Mouse (Mus musculus): ENCODE measurements at regions not wholly inside any gene's neighbourhood (a gene's known extent, or its start where the extent isn't known, plus 50 kb on each side); places are given as distances from the start of the nearest gene placed in this dataset.

DNA sequence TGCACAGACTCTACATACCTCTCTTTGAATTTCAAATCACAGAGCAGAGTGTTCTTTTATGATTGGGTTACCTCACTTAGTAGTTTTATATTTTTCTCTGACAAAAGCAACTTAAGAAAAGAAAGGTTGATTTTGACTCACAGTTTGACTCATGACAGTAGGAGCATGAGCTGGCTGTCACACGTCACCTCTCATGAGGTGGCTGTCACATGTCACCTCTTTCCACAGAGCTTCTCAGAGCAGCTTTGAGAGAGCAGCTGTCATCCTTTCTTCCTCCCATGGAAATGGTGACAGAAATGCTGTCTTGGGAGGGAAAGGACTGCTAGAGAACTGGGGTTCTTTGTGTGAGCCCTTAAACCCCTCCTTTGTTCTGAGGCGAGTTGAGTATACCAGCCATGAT is 133.4 kb downstream of the Gm5447 start:
- H3K4me1 ChIP-seq = no peaks in the 10 kb centered on the region
- H3K4me3 ChIP-seq = no peak overlapping the region
- DNase-seq (ENCODE audit: low spot score) = no peak
- no peaks in the 10 kb centered on the region for H3K9me3 ChIP-seq (replicated peaks)
- H3K27me3 ChIP-seq (ENCODE audit: low read depth, poor library complexity, severe bottlenecking) = no peaks in the 10 kb centered on the region
- WGBS = 78% methylated on average over 2 of the region's 2 CpGs
- no peak overlapping the region for H3K27ac ChIP-seq
- no peaks in the 10 kb centered on the region for H3K36me3 ChIP-seq

GRCm38 (mm10) chr13:31109231-31109630 is 135.2 kb downstream of the Gm5447 start:
- WGBS = 88% methylated on average over 2 of the region's 2 CpGs
- H3K4me1 ChIP-seq = no peaks in the 10 kb centered on the region

GRCm38 (mm10) chr13:31122689-31123088 is 148.7 kb downstream of the Gm5447 start:
- H3K27me3 ChIP-seq (ENCODE audit: low read depth, poor library complexity, severe bottlenecking) = no peaks in the 10 kb centered on the region
- H3K4me1 ChIP-seq = no peaks in the 10 kb centered on the region
- no peak overlapping the region for H3K4me3 ChIP-seq
- DNase-seq (ENCODE audit: low spot score) = no peak
- WGBS = 79% methylated on average over 2 of the region's 2 CpGs
- no peak overlapping the region for H3K27ac ChIP-seq
- no peaks in the 10 kb centered on the region for H3K9me3 ChIP-seq (replicated peaks)
- no peaks in the 10 kb centered on the region for H3K36me3 ChIP-seq

More at GRCm38 (mm10) chr13:31109231-31109630, 135.2 kb downstream of the Gm5447 start:
- no peak overlapping the region for H3K27ac ChIP-seq
- H3K27me3 ChIP-seq (ENCODE audit: low read depth, poor library complexity, severe bottlenecking) = no peaks in the 10 kb centered on the region
- H3K9me3 ChIP-seq (replicated peaks) = no peaks in the 10 kb centered on the region
- no peak overlapping the region for H3K4me3 ChIP-seq
- no peak for DNase-seq (ENCODE audit: low spot score)
- no peaks in the 10 kb centered on the region for H3K36me3 ChIP-seq

- Histone ChIP-seq H3K4me1 (no peaks in the 10 kb centered on the region), H3K9me3 (replicated peaks) (no peaks in the 10 kb centered on the region), H3K4me3 (no peak overlapping the region), H3K36me3 (no peaks in the 10 kb centered on the region), H3K27ac (no peak overlapping the region), H3K27me3 (ENCODE audit: low read depth, poor library complexity, severe bottlenecking) (no peaks in the 10 kb centered on the region)
- DNase-seq (ENCODE audit: low spot score) = no peak
- WGBS = 49% methylated on average over 4 of the region's 4 CpGs
Observed at GRCm38 (mm10) chr13:31124547-31125216, 150.7 kb downstream of the Gm5447 start.

DNA sequence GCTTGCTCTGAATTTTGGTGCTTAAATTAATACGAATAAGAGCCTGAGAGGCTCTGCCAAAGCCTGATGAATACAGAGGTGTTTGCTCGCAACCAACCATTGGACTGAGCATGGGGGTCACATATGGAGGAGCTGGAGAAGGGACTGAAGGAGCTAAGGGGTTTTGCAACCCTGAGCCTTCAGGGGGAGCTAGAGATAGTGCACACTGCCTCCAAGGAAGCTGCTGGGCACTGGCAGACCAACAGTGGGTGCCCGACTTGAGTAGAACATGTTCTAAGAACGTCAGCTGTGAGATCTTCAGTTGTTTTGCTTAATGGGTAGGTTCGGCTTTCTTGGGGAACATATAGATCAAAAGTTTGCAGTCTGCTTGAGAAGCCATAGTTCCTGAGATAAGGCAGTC is 158.5 kb downstream of the Gm5447 start:
- 89% methylated on average over 5 of the region's 5 CpGs for WGBS
- Histone ChIP-seq H3K27me3 (ENCODE audit: low read depth, poor library complexity, severe bottlenecking) (no peaks in the 10 kb centered on the region), H3K4me1 (no peaks in the 10 kb centered on the region), H3K4me3 (no peak overlapping the region), H3K9me3 (replicated peaks) (no peaks in the 10 kb centered on the region), H3K36me3 (no peaks in the 10 kb centered on the region), H3K27ac (no peak overlapping the region)
- no peak for DNase-seq (ENCODE audit: low spot score)

GRCm38 (mm10) chr13:31139686-31140085 is 165.7 kb downstream of the Gm5447 start:
- Histone ChIP-seq H3K27ac (no peak overlapping the region), H3K27me3 (ENCODE audit: low read depth, poor library complexity, severe bottlenecking) (no peaks in the 10 kb centered on the region), H3K4me1 (no peaks in the 10 kb centered on the region), H3K9me3 (replicated peaks) (no peaks in the 10 kb centered on the region), H3K4me3 (no peak overlapping the region), H3K36me3 (no peaks in the 10 kb centered on the region)
- DNase-seq (ENCODE audit: low spot score) = no peak
- 80% methylated on average over 3 of the region's 3 CpGs for WGBS

GRCm38 (mm10) chr13:31147323-31147722 is 173.3 kb downstream of the Gm5447 start:
- H3K4me1 ChIP-seq = no peaks in the 10 kb centered on the region
- H3K27ac ChIP-seq = no peak overlapping the region
- H3K9me3 ChIP-seq (replicated peaks) = no peaks in the 10 kb centered on the region
- no peak for DNase-seq (ENCODE audit: low spot score)
- 81% methylated on average over 1 of the region's 1 CpGs for WGBS
- H3K4me3 ChIP-seq = no peak overlapping the region
- H3K36me3 ChIP-seq = no peaks in the 10 kb centered on the region
- H3K27me3 ChIP-seq (ENCODE audit: low read depth, poor library complexity, severe bottlenecking) = no peaks in the 10 kb centered on the region

DNA sequence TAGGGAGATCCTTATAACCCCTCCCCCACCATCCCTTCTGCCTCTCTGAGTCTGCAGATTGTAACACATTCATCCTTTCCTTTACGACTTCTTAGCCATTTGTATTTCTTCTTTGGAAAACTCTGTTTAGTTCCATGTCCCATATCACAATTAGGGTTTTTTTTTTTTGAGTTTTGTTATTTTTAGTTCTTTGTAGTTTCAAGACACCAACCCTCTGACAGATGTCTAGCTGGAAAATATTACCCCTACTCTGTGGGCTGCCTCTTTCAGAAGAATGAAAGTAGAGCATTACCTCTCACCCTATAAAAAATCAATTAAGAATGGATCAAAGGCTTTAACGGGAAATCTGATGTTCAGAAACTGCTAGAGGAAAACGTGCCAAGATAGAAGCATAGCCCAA is 180.1 kb downstream of the Gm5447 start:
- no peaks in the 10 kb centered on the region for H3K4me1 ChIP-seq
- no peaks in the 10 kb centered on the region for H3K27me3 ChIP-seq (ENCODE audit: low read depth, poor library complexity, severe bottlenecking)
- H3K4me3 ChIP-seq = no peak overlapping the region
- no peaks in the 10 kb centered on the region for H3K36me3 ChIP-seq
- WGBS = 56% methylated on average over 3 of the region's 3 CpGs
- no peaks in the 10 kb centered on the region for H3K9me3 ChIP-seq (replicated peaks)
- DNase-seq (ENCODE audit: low spot score) = no peak
- no peak overlapping the region for H3K27ac ChIP-seq

DNA sequence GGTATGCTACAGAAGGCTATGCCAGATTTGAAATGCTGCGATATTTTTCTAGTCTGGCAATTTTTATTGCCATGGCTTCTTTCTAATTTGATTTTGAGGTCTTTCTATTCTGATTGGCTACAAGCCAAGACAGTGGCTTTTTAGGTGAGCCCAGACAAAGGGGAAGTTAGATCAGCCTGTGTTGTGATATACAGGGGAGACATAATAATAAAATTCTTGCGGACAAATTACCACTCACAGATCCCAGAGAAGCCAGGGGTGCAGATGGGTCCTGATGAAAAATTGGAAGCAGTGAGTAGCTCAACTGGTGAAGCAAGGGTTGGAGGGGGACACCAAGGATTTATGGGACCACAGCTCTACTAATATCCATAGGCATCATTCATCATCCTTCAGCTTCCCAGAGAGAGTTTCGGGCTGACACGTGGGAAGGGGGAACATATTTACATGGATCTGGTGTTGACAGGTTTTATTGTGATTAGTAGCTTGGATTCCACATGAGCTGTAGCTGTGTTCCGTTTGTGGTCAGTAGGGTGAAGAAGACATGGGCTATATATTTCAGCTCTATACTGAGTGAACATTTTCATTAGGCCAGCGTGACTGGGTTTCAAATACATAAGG is 190.0 kb downstream of the Gm5447 start:
- peaks cover 4% of the 10 kb centered on the region; the same call in 1 of the 2 replicates for H3K27me3 ChIP-seq (ENCODE audit: low read depth, poor library complexity, severe bottlenecking)
- no peak for DNase-seq (ENCODE audit: low spot score)
- H3K9me3 ChIP-seq (replicated peaks) = no peaks in the 10 kb centered on the region
- 80% methylated on average over 6 of the region's 6 CpGs for WGBS
- H3K4me3 ChIP-seq = no peak overlapping the region
- no peaks in the 10 kb centered on the region for H3K36me3 ChIP-seq
- no peak overlapping the region for H3K27ac ChIP-seq
- H3K4me1 ChIP-seq = no peaks in the 10 kb centered on the region

DNA sequence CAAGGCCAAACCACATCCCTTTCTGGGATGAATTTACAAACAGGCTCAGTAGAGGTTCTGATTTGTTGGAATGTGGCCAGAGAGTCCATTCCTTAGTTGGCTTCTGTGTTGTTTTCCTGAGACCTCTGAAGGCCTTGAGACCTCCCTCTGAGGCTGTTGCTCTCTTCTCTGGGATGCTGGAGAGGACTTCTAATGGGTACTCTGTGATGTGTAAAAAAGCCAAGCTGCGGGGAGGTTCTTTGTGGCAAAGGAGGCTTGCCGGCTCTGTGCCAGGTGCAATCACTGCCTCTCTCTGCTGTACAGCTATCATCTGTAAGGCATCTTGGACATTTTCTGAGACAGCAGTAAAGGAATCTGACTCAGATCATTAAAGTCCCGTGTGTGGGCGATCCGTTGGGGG is 192.3 kb downstream of the Gm5447 start:
- Histone ChIP-seq H3K4me1 (no peaks in the 10 kb centered on the region), H3K9me3 (replicated peaks) (no peaks in the 10 kb centered on the region), H3K27me3 (ENCODE audit: low read depth, poor library complexity, severe bottlenecking) (0 out of 2 replicates have a peak, but pooled peaks cover 4% of the 10 kb centered on the region), H3K36me3 (no peaks in the 10 kb centered on the region), H3K27ac (no peak overlapping the region), H3K4me3 (no peak overlapping the region)
- WGBS = 76% methylated on average over 5 of the region's 5 CpGs
- no peak for DNase-seq (ENCODE audit: low spot score)

- Histone ChIP-seq H3K27ac (no peak overlapping the region), H3K9me3 (replicated peaks) (no peaks in the 10 kb centered on the region), H3K27me3 (ENCODE audit: low read depth, poor library complexity, severe bottlenecking) (0 out of 2 replicates have a peak, but pooled peaks cover 4% of the 10 kb centered on the region), H3K4me1 (no peaks in the 10 kb centered on the region), H3K36me3 (no peaks in the 10 kb centered on the region), H3K4me3 (no peak overlapping the region)
- 85% methylated on average over 2 of the region's 2 CpGs for WGBS
- no peak for DNase-seq (ENCODE audit: low spot score)
Observed at GRCm38 (mm10) chr13:31168854-31169253, 194.8 kb downstream of the Gm5447 start.

GRCm38 (mm10) chr13:31171751-31172150 is 197.7 kb downstream of the Gm5447 start:
- 94% methylated on average over 2 of the region's 2 CpGs for WGBS
- DNase-seq (ENCODE audit: low spot score) = no peak
- Histone ChIP-seq H3K9me3 (replicated peaks) (no peaks in the 10 kb centered on the region), H3K27ac (no peak overlapping the region), H3K4me3 (no peak overlapping the region), H3K36me3 (no peaks in the 10 kb centered on the region), H3K4me1 (no peaks in the 10 kb centered on the region), H3K27me3 (ENCODE audit: low read depth, poor library complexity, severe bottlenecking) (no peaks in the 10 kb centered on the region)

DNA sequence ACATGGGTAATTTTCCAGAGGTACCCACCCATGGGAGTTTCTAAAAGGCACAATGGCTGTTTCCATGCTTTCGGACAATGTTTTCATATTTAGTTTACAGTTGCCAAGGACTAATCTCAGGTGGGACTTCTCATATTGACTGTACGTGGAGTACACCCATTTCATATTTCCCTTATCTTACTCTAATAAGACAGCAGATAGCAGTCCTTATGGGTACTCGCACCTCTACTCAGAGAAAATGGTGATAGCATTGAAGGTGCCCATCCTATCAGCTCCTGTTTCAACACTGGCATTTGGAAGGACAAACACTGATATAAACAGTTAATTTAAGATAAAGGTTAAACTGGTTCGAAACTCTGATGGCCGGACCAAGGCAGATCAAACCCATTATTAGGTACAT is 198.6 kb downstream of the Gm5447 start:
- Histone ChIP-seq H3K27ac (no peak overlapping the region), H3K27me3 (ENCODE audit: low read depth, poor library complexity, severe bottlenecking) (no peaks in the 10 kb centered on the region), H3K9me3 (replicated peaks) (no peaks in the 10 kb centered on the region), H3K4me3 (no peak overlapping the region), H3K36me3 (no peaks in the 10 kb centered on the region), H3K4me1 (no peaks in the 10 kb centered on the region)
- DNase-seq (ENCODE audit: low spot score) = no peak
- 96% methylated on average over 5 of the region's 5 CpGs for WGBS

Data from limb, embryonic 10.5 days (tissue).